Mouse (Mus musculus) ES-Bruce4 (cell line): ENCODE measurements around the gene Blm.

ENCODE experiments used
- CTCF ChIP-seq: IDR thresholded peaks from one replicate; pipeline ENCODE4 v1.8.1; 2011; ENCODE audit warnings: low read depth, low read length
- EP300 ChIP-seq: IDR thresholded peaks from 2 replicates; pipeline ENCODE4 v1.6.1; 2011; ENCODE audit warnings: low read depth, low read length; ENCODE audit not compliant: insufficient read depth

DNA sequence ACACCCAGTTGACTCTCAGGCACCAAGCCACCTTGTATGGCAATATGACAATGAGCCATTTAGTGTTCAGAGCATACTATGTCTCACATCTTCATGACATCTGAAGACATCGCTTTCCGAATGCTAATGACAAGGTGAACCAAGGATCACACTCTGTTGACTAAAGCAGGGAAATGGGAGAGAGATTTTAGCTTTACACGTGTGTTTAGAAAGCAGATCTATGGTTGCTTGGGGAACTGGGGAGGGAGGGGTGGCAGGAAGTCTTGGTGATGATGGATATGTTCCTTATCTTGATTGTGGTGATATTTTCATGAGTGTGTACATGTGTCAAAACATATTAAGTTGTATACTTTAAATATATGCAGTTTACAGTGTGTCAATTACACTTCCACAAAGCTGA, 128.7 kb downstream of the Blm start:
- no peak for TF ChIP-seq CTCF
- no peak for TF ChIP-seq EP300
